Mouse (Mus musculus) limb, embryonic 11.5 days (tissue): ENCODE results near the gene Fbxo21. TPM values are rescaled to one million over a fixed set of nuclear protein-coding genes. Genes with fewer than 3 reads are reported as not detected.
A peak's percentile ranks its signal among the peaks of the same experiment; 100 is the strongest.

ENCODE experiments used
- ATAC-seq: fragments of 200-750 bp; cut with Nextera tagmentation; 2 replicates; pipeline ENCODE4 v1.8.0; 2017; ENCODE audit warnings: low read depth; ENCODE audit not compliant: insufficient number of reproducible peaks, low FRiP score, low TSS enrichment
- DNase-seq: peaks from one replicate; pipeline ENCODE4 v3.0.0-alpha.2; 2015; ENCODE audit warnings: low spot score
- H3K27ac ChIP-seq: fragments of 300-500 bp; sonication (generic); replicated peaks from 2 replicates; pipeline ENCODE4 v1.5.1; 2014; ENCODE audit warnings: low read depth, mild to moderate bottlenecking, low read length
- H3K27me3 ChIP-seq: fragments of 300-500 bp; sonication (generic); 2 replicates; pipeline ENCODE4 v1.6.1; 2014; ENCODE audit warnings: mild to moderate bottlenecking, low read length, mixed read lengths; ENCODE audit not compliant: control insufficient read depth, insufficient read depth
- H3K36me3 ChIP-seq: fragments of 300-500 bp; sonication (generic); 2 replicates; pipeline ENCODE4 v1.6.1; 2014; ENCODE audit warnings: mild to moderate bottlenecking, low read length, moderate library complexity, mixed read lengths; ENCODE audit not compliant: control insufficient read depth, insufficient read depth
- H3K4me1 ChIP-seq: fragments of 300-500 bp; sonication (generic); 2 replicates; pipeline ENCODE4 v1.6.1; 2014; ENCODE audit warnings: low read length, mixed read lengths; ENCODE audit not compliant: control insufficient read depth, insufficient read depth
- H3K4me2 ChIP-seq: fragments of 300-500 bp; sonication (generic); 2 replicates; pipeline ENCODE4 v1.6.1; 2014; ENCODE audit warnings: low read depth, mild to moderate bottlenecking, moderate library complexity; ENCODE audit not compliant: severe bottlenecking
- H3K4me3 ChIP-seq: fragments of 300-500 bp; sonication (generic); 2 replicates; pipeline ENCODE4 v1.5.1; 2014; ENCODE audit warnings: low read depth, low read length
- H3K9ac ChIP-seq: fragments of 300-500 bp; sonication (generic); 2 replicates; pipeline ENCODE4 v1.6.1; 2014; ENCODE audit warnings: mild to moderate bottlenecking, low read length
- H3K9me3 ChIP-seq: fragments of 300-500 bp; sonication (generic); 2 replicates; pipeline ENCODE4 v1.6.1; 2016; ENCODE audit warnings: low read length; ENCODE audit not compliant: control insufficient read depth
- WGBS: fragments of 180-500 bp; shearing (Covaris S2); extraction: QIAGEN DNeasy Blood & Tissue Kit; methylation state at CpG from one replicate; pipeline ENCODE4 v1.1.7; 2014; 5-methylcytosine and 5-hydroxymethylcytosine counted together
- polyA plus RNA-seq: library from polyadenylated mRNA; unstranded; fragments of >200 nt; fragmentation: Nextera tagmentation; extraction: Ambion mirVana; gene quantifications from 2 replicates; pipeline ENCODE4 v1.2.1, GENCODE M21; 2014

Fbxo21 gene
- polyA plus RNA-seq, 1 experiment from 2014 or later, result 74.6 TPM

DNA sequence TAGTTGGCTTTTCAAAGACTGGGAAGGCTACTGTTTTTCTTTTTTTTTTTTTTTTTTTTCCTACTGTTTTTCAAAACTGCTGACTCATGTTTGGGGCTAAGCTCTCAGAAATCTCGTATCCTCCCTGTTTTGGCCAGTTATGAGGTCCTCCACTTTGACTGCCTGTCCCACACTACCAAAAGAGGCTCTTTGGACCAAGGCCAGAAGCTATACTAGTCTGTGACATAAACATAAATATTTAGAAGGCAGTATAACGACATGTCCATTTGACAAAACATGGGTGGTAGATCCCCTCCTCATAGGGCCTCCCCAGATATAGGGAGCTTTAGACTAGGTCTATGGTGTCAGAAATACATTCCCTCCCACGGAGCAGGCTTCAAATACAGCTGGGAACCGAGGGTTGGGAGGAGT lies 8.9 kb upstream of the Fbxo21 start:
- H3K9me3 ChIP-seq, result no peaks in the 10 kb centered on the region
- H3K4me2 ChIP-seq, result no peak overlapping the region
- no peaks in the 10 kb centered on the region for H3K27me3 ChIP-seq
- no peak overlapping the region for H3K4me3 ChIP-seq
- no peak overlapping the region for H3K9ac ChIP-seq
- 71% methylated on average over 4 of the region's 4 CpGs for WGBS
- no peaks in the 10 kb centered on the region for H3K36me3 ChIP-seq
- no peak for ATAC-seq
- DNase-seq, result no peak
- no peaks in the 10 kb centered on the region for H3K4me1 ChIP-seq
- no peak overlapping the region for H3K27ac ChIP-seq

DNA sequence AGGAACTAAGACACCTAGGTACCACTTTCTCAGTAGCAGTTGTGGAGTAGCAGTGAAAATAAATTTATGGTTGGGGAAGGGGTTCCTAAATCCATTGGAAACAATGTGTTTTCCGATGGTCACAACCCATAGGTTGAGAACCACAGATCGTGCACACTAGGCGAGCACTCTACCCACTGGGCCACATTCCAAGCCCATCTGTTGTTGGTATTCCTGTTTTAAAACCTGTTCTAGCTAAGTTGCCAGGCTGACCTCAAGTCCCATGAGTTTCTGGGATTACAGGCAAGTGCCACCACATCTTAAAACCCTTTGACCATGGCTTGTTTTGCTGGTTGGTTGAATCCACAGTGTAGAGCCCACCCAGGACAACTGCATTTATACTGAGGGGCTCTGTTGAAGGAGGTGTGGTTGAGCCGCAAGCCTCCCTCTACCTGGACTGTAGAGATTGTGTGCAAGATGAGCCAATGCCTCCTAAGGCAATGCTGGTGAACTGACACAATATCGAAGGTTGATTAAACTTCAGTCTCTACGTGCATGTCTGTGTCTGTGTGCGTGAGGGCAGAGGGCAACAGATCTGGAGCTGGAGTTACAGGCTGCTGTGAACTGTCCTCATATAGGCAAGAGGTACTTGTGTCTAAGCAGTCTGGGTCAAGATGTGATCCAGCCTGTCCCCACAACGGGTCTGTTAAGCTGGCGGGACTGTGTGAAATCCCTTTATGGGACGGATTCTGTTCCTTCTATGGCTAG lies 6.7 kb upstream of the Fbxo21 start:
- Histone ChIP-seq H3K4me1 (no peaks in the 10 kb centered on the region), H3K4me3 (no peak overlapping the region), H3K36me3 (no peaks in the 10 kb centered on the region), H3K27ac (no peak overlapping the region), H3K9me3 (no peaks in the 10 kb centered on the region), H3K9ac (no peak overlapping the region), H3K4me2 (no peak overlapping the region), H3K27me3 (no peaks in the 10 kb centered on the region)
- ATAC-seq, result no peak
- 87% methylated on average over 10 of the region's 10 CpGs for WGBS
- DNase-seq, result no peak

DNA sequence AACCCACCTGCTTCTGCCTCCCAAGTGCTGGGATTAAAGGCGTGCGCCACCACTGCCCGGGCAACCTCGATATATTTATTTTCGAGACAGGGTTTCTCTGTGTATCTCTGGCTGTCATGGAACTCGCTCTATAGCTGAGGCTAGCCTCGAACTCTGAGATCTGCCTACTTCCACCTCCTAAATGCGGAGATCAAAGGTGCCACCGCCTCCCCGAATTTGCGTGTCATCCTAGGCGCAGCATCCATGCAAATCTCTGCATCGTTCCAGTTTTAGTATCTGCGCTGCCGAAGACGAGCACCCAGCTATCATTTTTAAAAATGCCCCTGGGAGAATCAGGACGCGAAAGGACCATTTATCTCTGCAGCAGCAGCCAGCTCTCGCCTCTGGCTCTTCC lies 270 bp upstream of the Fbxo21 start:
- Histone ChIP-seq H3K27me3 (no peaks in the 10 kb centered on the region), H3K9ac (0 out of 2 replicates have a peak overlapping the region, but pooled peaks have one; percentile 22), H3K36me3 (peaks cover 6% of the 10 kb centered on the region; the same call in 1 of the 2 replicates), H3K4me3 (peak overlapping the region; percentile 81; the same call in 1 of the 2 replicates), H3K4me2 (peak overlapping the region; percentile 47; the same call in 1 of the 2 replicates), H3K27ac (no peak overlapping the region), H3K9me3 (no peaks in the 10 kb centered on the region), H3K4me1 (no peaks in the 10 kb centered on the region)
- 25% methylated on average over 19 of the region's 19 CpGs for WGBS
- DNase-seq (no peak), ATAC-seq (no peak)

DNA sequence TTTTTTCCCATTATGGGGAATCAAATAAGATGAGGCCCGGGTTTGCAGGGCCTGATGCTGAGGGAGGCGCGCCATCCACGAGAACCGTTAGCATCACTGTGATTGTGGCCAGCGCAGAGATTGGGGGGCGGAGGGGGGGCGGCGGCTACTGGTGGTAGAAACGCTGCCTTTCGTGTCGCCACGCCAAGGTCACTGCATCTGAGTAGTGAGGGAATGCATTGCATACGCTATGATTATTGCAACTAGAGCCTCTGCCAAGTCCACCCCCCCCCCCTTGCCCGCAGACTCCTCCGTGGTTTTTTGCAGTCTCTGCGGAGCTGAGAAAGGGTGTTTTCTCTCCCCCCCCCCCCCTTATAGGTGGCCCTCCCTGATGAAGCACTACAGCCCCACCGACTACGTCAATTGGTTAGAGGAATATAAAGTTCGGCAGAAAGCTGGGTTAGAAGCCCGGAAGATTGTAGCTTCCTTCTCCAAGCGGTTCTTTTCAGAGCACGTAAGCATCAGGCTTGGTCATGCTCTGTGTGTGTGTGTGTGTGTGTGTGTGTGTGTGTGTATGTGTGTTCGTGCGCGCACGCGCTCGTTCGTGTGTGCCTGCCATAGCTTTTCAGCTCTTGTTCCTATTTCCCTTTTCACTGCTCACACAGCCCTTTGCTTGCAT lies 1.1 kb downstream of the Fbxo21 start:
- Histone ChIP-seq H3K36me3 (peaks cover 9% of the 10 kb centered on the region; the same call in 1 of the 2 replicates), H3K9me3 (no peaks in the 10 kb centered on the region), H3K27me3 (no peaks in the 10 kb centered on the region), H3K4me1 (no peaks in the 10 kb centered on the region), H3K4me3 (peak overlapping the region; percentile 81), H3K27ac (no peak overlapping the region), H3K4me2 (peak overlapping the region; percentile 47), H3K9ac (peak overlapping the region; percentile 87)
- peak; percentile 29 for DNase-seq
- no peak for ATAC-seq
- WGBS, result 25% methylated on average over 29 of the region's 30 CpGs

DNA sequence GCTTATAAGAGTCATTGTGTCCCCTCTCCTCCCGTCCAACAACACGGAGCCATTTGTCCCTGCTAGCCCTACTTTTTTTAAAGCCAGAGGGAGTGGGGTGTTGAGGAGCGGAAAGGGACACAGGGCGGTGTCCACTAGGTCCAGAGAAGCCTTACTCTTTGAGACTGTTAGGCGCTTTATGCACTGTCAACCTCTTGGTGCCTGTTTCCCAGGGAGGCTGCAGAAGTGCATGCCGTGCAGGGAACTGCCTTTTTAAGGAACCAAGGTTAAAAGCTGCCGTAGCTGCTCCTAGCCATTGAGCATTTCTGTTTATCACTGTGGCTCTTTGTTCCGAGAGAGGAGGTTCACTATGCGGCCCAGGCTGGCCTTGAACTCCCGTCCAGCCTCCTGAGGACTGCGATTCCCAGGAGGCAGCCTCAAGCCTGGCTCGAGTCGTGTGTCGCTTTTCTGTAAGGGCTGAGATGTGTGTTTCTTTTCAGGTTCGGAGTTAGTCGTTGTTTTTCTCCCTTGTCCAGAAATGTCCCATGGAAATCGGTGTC lies 1.7 kb downstream of the Fbxo21 start:
- no peak overlapping the region for H3K27ac ChIP-seq
- no peaks in the 10 kb centered on the region for H3K27me3 ChIP-seq
- WGBS, result 67% methylated on average over 17 of the region's 17 CpGs
- no peaks in the 10 kb centered on the region for H3K4me1 ChIP-seq
- peak overlapping the region; percentile 47 for H3K4me2 ChIP-seq
- ATAC-seq, result no peak
- no peak for DNase-seq
- H3K9me3 ChIP-seq, result no peaks in the 10 kb centered on the region
- H3K36me3 ChIP-seq, result peaks cover 9% of the 10 kb centered on the region; the same call in 1 of the 2 replicates
- H3K4me3 ChIP-seq, result peak overlapping the region; percentile 81
- H3K9ac ChIP-seq, result no peak overlapping the region

DNA sequence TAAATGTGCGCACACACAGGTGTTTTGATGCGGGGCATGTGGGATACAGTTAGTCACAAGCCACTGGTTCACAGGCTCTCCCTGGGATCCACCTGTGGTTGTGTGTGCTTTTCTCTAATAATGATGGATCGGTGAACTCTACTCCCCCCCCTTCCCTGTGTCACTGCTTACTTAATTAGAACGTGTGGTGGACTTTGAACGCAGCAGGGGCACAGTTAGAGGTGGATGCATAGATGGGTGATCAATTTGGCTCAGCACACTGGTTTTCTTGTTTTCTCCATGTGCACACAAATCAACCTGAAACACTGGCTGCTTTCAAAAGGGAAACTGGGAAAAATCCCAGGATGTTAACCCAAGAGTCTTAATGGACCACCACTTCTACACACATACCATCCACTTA lies 2.6 kb downstream of the Fbxo21 start:
- Histone ChIP-seq H3K4me1 (no peaks in the 10 kb centered on the region), H3K36me3 (peaks cover 9% of the 10 kb centered on the region; the same call in 1 of the 2 replicates), H3K9me3 (no peaks in the 10 kb centered on the region), H3K9ac (no peak overlapping the region), H3K4me2 (no peak overlapping the region), H3K27ac (no peak overlapping the region), H3K27me3 (no peaks in the 10 kb centered on the region), H3K4me3 (no peak overlapping the region)
- no peak for DNase-seq
- ATAC-seq, result no peak
- 78% methylated on average over 5 of the region's 5 CpGs for WGBS

DNA sequence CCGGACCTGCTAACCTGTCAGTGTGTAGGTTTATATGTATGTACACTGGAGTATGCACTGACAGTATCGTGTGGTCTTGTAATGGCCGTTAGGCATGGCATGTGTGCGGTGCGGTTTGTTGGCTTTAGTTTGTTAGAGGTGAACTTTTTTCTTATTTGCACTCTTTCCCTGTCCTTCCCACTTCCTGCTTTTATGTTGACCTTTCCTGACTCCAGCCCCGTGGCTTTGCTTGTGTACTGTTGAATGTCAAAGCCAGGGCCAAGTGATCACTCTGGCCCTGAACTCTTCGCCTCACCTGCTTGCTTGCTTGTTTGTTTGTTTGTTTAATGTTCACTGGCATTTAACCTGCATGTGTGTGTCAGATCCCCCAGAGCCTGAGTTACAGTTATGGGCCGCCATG lies 4.4 kb downstream of the Fbxo21 start:
- H3K9me3 ChIP-seq, result no peaks in the 10 kb centered on the region
- no peak overlapping the region for H3K27ac ChIP-seq
- WGBS, result 90% methylated on average over 8 of the region's 8 CpGs
- no peaks in the 10 kb centered on the region for H3K4me1 ChIP-seq
- no peak overlapping the region for H3K9ac ChIP-seq
- ATAC-seq (no peak), DNase-seq (no peak)
- no peak overlapping the region for H3K4me3 ChIP-seq
- no peaks in the 10 kb centered on the region for H3K27me3 ChIP-seq
- H3K4me2 ChIP-seq, result no peak overlapping the region
- H3K36me3 ChIP-seq, result peaks cover 9% of the 10 kb centered on the region; the same call in 1 of the 2 replicates

DNA sequence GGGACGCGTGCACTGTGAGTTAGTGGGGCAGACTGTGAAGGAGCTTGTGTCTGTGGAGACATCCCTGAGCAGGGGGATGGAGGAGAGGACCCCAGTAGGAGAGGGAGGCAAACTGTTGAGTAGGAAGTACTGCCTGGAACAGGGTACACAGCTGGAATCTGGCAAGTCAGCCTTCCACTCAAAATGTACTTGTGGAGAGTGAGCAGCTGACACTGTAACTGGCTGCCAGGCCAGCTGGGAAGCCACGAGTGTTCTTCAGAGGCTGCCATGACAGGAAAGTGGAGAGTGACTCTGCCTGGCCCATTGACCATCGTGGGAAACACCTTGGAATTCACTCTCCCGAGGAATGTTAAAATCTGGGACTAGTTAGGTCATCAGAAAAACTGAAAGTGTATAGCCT lies 5.4 kb downstream of the Fbxo21 start:
- Histone ChIP-seq H3K4me2 (no peak overlapping the region), H3K9ac (no peak overlapping the region), H3K9me3 (no peaks in the 10 kb centered on the region), H3K4me1 (no peaks in the 10 kb centered on the region), H3K27ac (no peak overlapping the region), H3K36me3 (peaks cover 11% of the 10 kb centered on the region; the same call in 1 of the 2 replicates), H3K27me3 (no peaks in the 10 kb centered on the region), H3K4me3 (no peak overlapping the region)
- no peak for DNase-seq
- no peak for ATAC-seq
- 89% methylated on average over 5 of the region's 5 CpGs for WGBS
